Mouse (Mus musculus) megakaryocyte, embryonic 14.5 days (primary cell): ENCODE data around the gene Rab3gap2.

Source experiments
- FLI1 ChIP-seq: IDR thresholded peaks from 2 replicates; pipeline ENCODE4 v1.6.1; 2012; ENCODE audit warnings: low read length, inconsistent platforms, mixed read lengths
- GATA1 ChIP-seq: IDR thresholded peaks from 3 replicates; pipeline ENCODE4 v1.6.1; 2012; ENCODE audit warnings: mixed read lengths, low read length, inconsistent platforms, borderline replicate concordance

DNA sequence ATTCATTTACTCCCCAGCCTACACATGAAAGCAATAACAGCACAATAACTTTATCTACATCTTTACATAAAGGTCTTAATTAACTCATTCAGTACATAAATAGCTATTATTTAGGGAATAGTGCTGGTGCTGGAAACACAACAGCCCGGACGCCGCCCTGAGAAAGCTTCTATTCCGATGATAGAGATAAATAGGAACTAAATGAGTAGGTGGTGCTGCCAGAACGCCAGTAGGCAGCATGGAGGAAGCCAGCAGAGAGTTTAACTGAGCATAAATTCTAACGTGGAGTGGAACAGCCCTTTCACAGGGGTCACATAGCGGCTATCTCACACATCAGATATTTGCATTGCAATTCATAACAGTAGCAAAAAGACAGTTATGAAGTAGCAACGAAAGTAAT lies 39.1 kb downstream of the Rab3gap2 start:
- TF ChIP-seq GATA1 (no peak), FLI1 (no peak)
